Mouse (Mus musculus): ENCODE measurements at regions not wholly inside any gene's neighbourhood (a gene's known extent, or its start where the extent isn't known, plus 50 kb on each side); places are given as distances from the start of the nearest gene placed in this dataset.
A peak's percentile ranks its signal among the peaks of the same experiment; 100 is the strongest.

DNA sequence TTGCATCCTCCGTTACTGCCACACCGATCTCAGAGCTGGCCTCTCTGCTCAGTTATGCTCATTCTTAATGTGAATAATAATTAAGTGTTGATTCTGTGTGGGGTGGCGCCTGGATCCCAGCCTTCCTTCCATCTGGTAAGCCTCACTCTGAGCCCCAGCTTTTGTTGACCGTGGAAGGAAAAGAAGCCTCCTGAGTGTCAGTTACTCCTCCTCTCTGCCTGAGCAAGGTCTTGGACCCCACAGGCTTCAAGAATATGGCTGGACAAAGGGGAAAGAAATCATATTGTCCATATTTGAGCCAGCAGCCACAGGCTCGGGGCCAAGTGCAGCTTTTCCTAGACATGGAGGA is 259.9 kb upstream of the Cnr1 start:
- Histone ChIP-seq H3K4me3 (ENCODE audit: low read depth, low read length) (no peak overlapping the region), H3K9ac (no peak overlapping the region), H3K4me1 (ENCODE audit: insufficient read depth) (peaks cover 4% of the 10 kb centered on the region; the same call in 1 of the 2 replicates), H3K27me3 (ENCODE audit: insufficient read depth, low read length) (no peaks in the 10 kb centered on the region), H3K36me3 (ENCODE audit: insufficient read depth) (no peaks in the 10 kb centered on the region), H3K27ac (ENCODE audit: low read depth) (peak overlapping the region; percentile 36; the same call in 1 of the 2 replicates), H3K9me3 (ENCODE audit: low read depth, low read length) (no peaks in the 10 kb centered on the region), H3K4me2 (no peak overlapping the region)
- WGBS: 51% methylated on average over 5 of the region's 5 CpGs
- no peak; the same call in 1 of the 2 replicates for ATAC-seq (ENCODE audit: insufficient read depth)
- no peak for TF ChIP-seq CTCF (IDR thresholded peaks at IDR 0.05; ENCODE audit: low read depth)
- peak; percentile 63 for DNase-seq

DNA sequence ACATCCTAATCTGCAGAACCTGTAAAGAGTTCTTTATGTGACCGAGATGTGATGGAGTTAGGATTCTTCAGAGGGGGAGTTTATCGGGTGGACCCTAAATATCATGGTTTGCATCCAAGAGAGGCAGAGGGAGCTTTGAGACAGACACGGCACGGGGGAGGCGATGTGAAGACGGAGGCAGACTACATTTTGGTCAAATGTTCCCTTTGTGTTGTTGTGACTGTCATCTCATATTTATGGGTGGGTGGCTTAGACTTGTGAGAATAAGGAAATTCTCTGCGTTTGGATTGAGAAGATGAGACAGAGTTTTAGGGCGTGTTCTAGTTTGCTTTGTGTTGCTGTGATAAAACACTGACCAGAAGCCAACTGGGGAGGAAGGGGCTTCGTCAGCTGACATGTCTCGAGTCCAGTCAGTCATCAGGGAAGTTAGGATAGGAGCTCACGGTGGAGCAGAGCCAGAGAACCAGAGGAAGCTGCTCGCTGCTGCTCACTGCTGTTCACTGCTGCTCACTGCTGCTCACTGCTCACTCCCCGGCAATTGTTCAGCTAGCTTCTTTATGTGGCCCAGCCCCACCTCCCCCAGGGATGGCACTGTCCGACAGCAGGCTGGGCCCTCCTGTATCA is 259.0 kb upstream of the Cnr1 start:
- no peaks in the 10 kb centered on the region for H3K36me3 ChIP-seq (ENCODE audit: insufficient read depth)
- H3K9ac ChIP-seq: no peak overlapping the region
- H3K9me3 ChIP-seq (ENCODE audit: low read depth, low read length): no peaks in the 10 kb centered on the region
- DNase-seq (peak; percentile 33), ATAC-seq (ENCODE audit: insufficient read depth) (no peak)
- H3K27me3 ChIP-seq (ENCODE audit: insufficient read depth, low read length): no peaks in the 10 kb centered on the region
- 70% methylated on average over 14 of the region's 14 CpGs for WGBS
- H3K4me3 ChIP-seq (ENCODE audit: low read depth, low read length): no peak overlapping the region
- no peak overlapping the region for H3K4me2 ChIP-seq
- H3K4me1 ChIP-seq (ENCODE audit: insufficient read depth): peaks cover 4% of the 10 kb centered on the region; the same call in 1 of the 2 replicates
- TF ChIP-seq CTCF (IDR thresholded peaks at IDR 0.05; ENCODE audit: low read depth): 0 out of 2 replicates have a peak, but pooled peaks have one; percentile 7
- H3K27ac ChIP-seq (ENCODE audit: low read depth): no peak overlapping the region

DNA sequence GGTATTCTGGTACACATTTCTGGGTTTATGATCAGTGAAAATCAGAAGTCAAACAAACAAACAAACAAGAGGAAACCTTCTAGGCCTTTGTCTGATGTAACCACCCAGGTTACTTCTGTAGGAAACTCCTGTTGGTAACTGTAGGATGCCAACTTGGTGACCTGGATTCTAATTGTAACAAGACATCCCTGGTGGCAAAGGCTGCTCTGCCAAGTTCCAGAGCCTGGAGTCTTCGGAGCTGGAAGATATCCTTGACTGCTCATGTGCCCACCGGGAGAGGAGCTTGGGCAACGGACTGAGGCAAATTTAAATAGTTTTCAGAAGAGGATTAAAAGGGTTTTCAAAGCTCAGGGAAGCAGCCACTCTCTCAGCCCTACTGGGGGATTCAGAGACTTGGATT is 256.0 kb upstream of the Cnr1 start:
- no peak overlapping the region for H3K27ac ChIP-seq (ENCODE audit: low read depth)
- H3K4me2 ChIP-seq: no peak overlapping the region
- no peaks in the 10 kb centered on the region for H3K27me3 ChIP-seq (ENCODE audit: insufficient read depth, low read length)
- DNase-seq (no peak), ATAC-seq (ENCODE audit: insufficient read depth) (no peak)
- TF ChIP-seq CTCF (IDR thresholded peaks at IDR 0.05; ENCODE audit: low read depth): no peak
- peaks cover 4% of the 10 kb centered on the region; the same call in 1 of the 2 replicates for H3K4me1 ChIP-seq (ENCODE audit: insufficient read depth)
- H3K9me3 ChIP-seq (ENCODE audit: low read depth, low read length): no peaks in the 10 kb centered on the region
- 73% methylated on average over 3 of the region's 3 CpGs for WGBS
- no peak overlapping the region for H3K4me3 ChIP-seq (ENCODE audit: low read depth, low read length)
- H3K36me3 ChIP-seq (ENCODE audit: insufficient read depth): no peaks in the 10 kb centered on the region
- H3K9ac ChIP-seq: no peak overlapping the region

DNA sequence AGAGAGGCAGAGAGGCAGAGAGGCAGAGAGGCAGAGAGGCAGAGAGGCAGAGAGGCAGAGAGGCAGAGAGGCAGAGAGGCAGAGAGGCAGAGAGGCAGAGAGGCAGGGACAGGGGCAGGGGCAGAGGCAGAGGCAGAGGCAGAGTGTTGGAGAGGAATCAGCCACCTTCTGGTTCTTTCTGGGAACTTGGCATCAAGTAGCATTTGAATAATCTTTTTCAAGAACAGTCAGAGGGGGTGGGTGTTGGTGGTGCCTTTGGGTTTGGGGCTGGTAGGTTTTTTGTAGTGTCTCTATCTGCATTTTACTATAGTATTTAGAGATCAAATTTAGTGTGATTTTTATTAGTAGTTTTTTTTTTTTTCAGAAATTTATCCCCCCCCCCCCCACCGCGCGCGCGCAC is 249.3 kb upstream of the Cnr1 start:
- no peak for TF ChIP-seq CTCF (IDR thresholded peaks at IDR 0.05; ENCODE audit: low read depth)
- no peak overlapping the region for H3K27ac ChIP-seq (ENCODE audit: low read depth)
- H3K36me3 ChIP-seq (ENCODE audit: insufficient read depth): no peaks in the 10 kb centered on the region
- H3K9me3 ChIP-seq (ENCODE audit: low read depth, low read length): no peaks in the 10 kb centered on the region
- ATAC-seq (ENCODE audit: insufficient read depth) (no peak), DNase-seq (no peak)
- no peak overlapping the region for H3K9ac ChIP-seq
- WGBS: 89% methylated on average over 5 of the region's 5 CpGs
- no peaks in the 10 kb centered on the region for H3K27me3 ChIP-seq (ENCODE audit: insufficient read depth, low read length)
- H3K4me2 ChIP-seq: no peak overlapping the region
- H3K4me3 ChIP-seq (ENCODE audit: low read depth, low read length): no peak overlapping the region
- no peaks in the 10 kb centered on the region for H3K4me1 ChIP-seq (ENCODE audit: insufficient read depth)

DNA sequence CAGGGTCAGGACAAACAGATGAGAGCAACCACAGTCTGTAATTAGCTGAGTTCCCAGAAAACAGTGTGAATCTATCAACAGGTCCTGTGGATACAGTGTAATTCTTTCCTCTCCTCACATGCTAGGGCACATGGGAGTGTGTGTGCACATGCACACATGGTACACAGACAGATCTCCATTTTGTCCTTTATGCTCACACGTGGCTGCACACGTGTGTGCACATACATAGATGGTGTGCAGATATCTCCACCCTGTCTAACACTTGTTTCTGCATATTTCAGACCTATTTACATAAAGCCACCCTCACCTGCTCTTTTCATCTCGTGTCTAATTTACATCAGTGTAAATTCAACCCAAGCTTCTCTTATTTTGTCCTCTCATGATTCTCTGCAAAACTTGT is 245.0 kb upstream of the Cnr1 start:
- no peaks in the 10 kb centered on the region for H3K27me3 ChIP-seq (ENCODE audit: insufficient read depth, low read length)
- no peak overlapping the region for H3K27ac ChIP-seq (ENCODE audit: low read depth)
- H3K4me2 ChIP-seq: no peak overlapping the region
- no peak overlapping the region for H3K4me3 ChIP-seq (ENCODE audit: low read depth, low read length)
- no peak for TF ChIP-seq CTCF (IDR thresholded peaks at IDR 0.05; ENCODE audit: low read depth)
- H3K9me3 ChIP-seq (ENCODE audit: low read depth, low read length): no peaks in the 10 kb centered on the region
- no peaks in the 10 kb centered on the region for H3K4me1 ChIP-seq (ENCODE audit: insufficient read depth)
- ATAC-seq (ENCODE audit: insufficient read depth) (no peak), DNase-seq (no peak)
- 74% methylated on average over 3 of the region's 3 CpGs for WGBS
- no peaks in the 10 kb centered on the region for H3K36me3 ChIP-seq (ENCODE audit: insufficient read depth)
- H3K9ac ChIP-seq: no peak overlapping the region

DNA sequence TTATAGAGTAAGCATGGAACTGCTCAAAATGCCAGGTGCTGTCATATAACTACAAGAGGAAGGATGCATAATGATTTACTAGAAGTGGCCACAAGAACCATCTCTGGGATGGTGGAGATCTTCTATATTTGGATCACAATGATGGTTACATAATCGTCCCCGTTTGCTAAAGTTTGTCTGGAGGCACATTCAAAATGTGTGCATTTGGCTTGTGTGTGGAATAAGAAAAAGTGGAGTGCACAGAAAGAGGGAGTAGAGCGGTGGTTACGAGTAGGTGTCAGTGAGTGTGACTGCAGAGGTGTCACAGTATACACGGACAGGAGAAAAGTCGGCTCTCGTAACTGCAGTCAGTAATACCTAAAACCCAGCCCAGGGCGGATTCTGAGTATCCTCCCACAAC is 238.3 kb upstream of the Cnr1 start:
- DNase-seq (no peak), ATAC-seq (ENCODE audit: insufficient read depth) (no peak)
- H3K27me3 ChIP-seq (ENCODE audit: insufficient read depth, low read length): no peaks in the 10 kb centered on the region
- no peaks in the 10 kb centered on the region for H3K4me1 ChIP-seq (ENCODE audit: insufficient read depth)
- H3K9ac ChIP-seq: no peak overlapping the region
- H3K4me2 ChIP-seq: no peak overlapping the region
- WGBS: 66% methylated on average over 8 of the region's 8 CpGs
- no peak overlapping the region for H3K27ac ChIP-seq (ENCODE audit: low read depth)
- H3K36me3 ChIP-seq (ENCODE audit: insufficient read depth): no peaks in the 10 kb centered on the region
- TF ChIP-seq CTCF (IDR thresholded peaks at IDR 0.05; ENCODE audit: low read depth): no peak
- H3K9me3 ChIP-seq (ENCODE audit: low read depth, low read length): no peaks in the 10 kb centered on the region
- no peak overlapping the region for H3K4me3 ChIP-seq (ENCODE audit: low read depth, low read length)

DNA sequence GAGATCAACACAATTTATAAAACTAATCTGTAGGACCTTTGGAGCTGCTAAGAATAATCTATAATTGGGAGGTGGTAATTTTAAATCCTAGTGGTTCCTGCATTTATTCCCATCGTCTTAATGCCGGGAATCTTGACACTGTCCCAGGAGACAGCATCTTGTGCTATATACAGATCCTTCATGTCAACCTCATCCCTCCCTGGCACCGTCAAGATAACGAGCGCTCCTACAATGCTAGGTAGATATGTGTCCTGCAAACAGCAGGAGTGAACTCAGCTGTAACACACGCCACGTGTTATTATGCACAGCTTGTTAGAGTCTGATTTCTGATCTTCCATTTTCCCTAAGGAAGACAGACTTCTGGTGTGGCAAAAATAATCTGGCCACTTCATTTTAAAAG is 237.0 kb upstream of the Cnr1 start:
- Histone ChIP-seq H3K4me1 (ENCODE audit: insufficient read depth) (no peaks in the 10 kb centered on the region), H3K9me3 (ENCODE audit: low read depth, low read length) (no peaks in the 10 kb centered on the region), H3K27ac (ENCODE audit: low read depth) (no peak overlapping the region), H3K36me3 (ENCODE audit: insufficient read depth) (no peaks in the 10 kb centered on the region), H3K27me3 (ENCODE audit: insufficient read depth, low read length) (no peaks in the 10 kb centered on the region), H3K4me3 (ENCODE audit: low read depth, low read length) (no peak overlapping the region), H3K4me2 (no peak overlapping the region), H3K9ac (no peak overlapping the region)
- ATAC-seq (ENCODE audit: insufficient read depth) (no peak), DNase-seq (no peak)
- TF ChIP-seq CTCF (IDR thresholded peaks at IDR 0.05; ENCODE audit: low read depth): no peak
- WGBS: 76% methylated on average over 7 of the region's 7 CpGs

DNA sequence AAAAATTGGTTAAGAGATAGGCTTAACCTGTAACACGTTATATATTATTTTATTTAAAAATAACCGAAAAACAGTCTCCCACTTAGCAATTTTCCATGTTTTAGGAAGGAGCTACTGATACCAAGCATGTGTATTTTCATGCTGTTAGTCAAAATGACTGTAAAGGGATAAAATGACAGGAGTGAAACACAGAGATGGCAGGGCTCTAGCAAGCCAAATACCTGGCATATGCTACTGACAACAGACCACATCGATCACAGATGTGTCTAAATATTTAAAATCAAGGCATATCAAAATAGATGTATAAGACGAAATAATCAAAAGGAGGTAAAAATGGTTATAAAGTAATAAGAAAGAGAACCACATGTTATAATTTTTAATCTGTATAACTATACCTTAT is 231.0 kb upstream of the Cnr1 start:
- H3K27me3 ChIP-seq (ENCODE audit: insufficient read depth, low read length): no peaks in the 10 kb centered on the region
- H3K9ac ChIP-seq: no peak overlapping the region
- no peaks in the 10 kb centered on the region for H3K36me3 ChIP-seq (ENCODE audit: insufficient read depth)
- H3K4me2 ChIP-seq: no peak overlapping the region
- ATAC-seq (ENCODE audit: insufficient read depth): no peak
- no peak overlapping the region for H3K27ac ChIP-seq (ENCODE audit: low read depth)
- no peak for TF ChIP-seq CTCF (IDR thresholded peaks at IDR 0.05; ENCODE audit: low read depth)
- H3K4me3 ChIP-seq (ENCODE audit: low read depth, low read length): no peak overlapping the region
- 73% methylated on average over 4 of the region's 4 CpGs for WGBS
- H3K4me1 ChIP-seq (ENCODE audit: insufficient read depth): no peaks in the 10 kb centered on the region
- no peaks in the 10 kb centered on the region for H3K9me3 ChIP-seq (ENCODE audit: low read depth, low read length)
- DNase-seq: no peak

Data from lung, embryonic 14.5 days (tissue).